Mouse (Mus musculus): ENCODE data around the gene Cacng7. TPM values are rescaled to one million over a fixed set of nuclear protein-coding genes. Genes with fewer than 3 reads are reported as not detected.

The Cacng7 gene
- 2.2 and 2.8 TPM in 2 replicates for polyA plus RNA-seq (2014; fragmentation: Nextera tagmentation; extraction: Ambion mirVana)

DNA sequence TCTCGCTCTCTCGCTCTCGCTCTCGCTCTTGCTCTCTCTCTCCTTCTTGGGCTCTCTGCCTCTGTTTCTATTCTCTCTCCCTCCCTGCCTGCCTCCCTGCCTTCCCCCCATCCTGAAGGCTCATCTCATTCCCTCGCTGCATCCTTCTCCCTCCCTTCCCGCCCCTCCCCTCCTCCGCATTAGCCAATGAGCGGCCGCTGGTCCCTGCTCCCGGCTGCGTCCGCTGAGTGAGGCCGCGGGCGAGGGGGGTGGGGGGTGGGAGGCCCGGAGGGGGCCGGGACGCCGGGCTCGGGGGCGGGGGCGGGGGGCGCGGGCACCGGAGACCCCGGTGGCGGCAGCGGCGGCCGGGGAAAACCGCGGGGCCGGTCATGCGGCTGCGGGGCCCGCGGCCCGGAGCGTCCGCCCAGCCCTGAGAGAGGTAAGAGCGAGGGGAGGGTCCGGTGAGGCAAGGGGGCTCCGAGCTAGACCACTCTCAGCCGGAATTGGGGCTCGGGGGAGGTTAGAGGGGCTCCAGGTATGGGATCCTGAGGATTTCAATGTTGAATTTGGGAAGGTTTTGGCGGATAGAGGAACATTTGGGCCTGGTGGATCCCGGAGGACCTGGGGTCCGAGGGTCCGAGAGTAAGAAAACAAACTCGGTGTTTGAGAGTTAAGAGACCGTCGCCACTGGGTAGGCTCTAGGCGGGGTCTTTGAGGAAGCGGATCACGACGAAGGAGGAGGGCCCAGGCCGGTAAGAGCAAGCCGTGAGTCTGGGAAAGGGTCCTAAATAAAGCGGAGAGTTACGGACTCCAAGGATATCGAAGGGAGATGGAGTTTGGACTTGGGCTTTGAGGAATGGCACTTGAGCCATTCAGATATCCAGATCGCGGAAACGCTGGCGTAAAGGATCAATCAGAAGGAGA is at the start of gene Cacng7:
Cacng7 (plus strand) TSS at position 337 of the 903 bp plus-strand sequence.
- H3K4me3 ChIP-seq (ENCODE audit: low read length) = peak within 1 kb of the TSS; percentile 60
- peak within 1 kb of the TSS; percentile 66; the same call in 1 of the 2 replicates for H3K27ac ChIP-seq (ENCODE audit: low read depth, low read length)
- no peaks in the 10 kb centered on the region for H3K9me3 ChIP-seq (ENCODE audit: control insufficient read depth, low read length)
- WGBS = under 1% methylated on average over 60 of the region's 65 CpGs
- H3K4me2 ChIP-seq (replicated peaks; ENCODE audit: low read depth, low read length) = peak within 1 kb of the TSS; percentile 58
- H3K9ac ChIP-seq (ENCODE audit: low read depth, low read length) = peak within 1 kb of the TSS; percentile 74
- peaks cover 10% of the 10 kb centered on the region; the same call in 1 of the 2 replicates for H3K4me1 ChIP-seq (ENCODE audit: control insufficient read depth, insufficient read depth, low read length)
- H3K36me3 ChIP-seq (ENCODE audit: control insufficient read depth, insufficient read depth, low read length) = no peaks in the 10 kb centered on the region
- ATAC-seq (ENCODE audit: low FRiP score, low TSS enrichment) = peak; percentile 62
- H3K27me3 ChIP-seq (ENCODE audit: control insufficient read depth, insufficient read depth, low read length) = no peaks in the 10 kb centered on the region

DNA sequence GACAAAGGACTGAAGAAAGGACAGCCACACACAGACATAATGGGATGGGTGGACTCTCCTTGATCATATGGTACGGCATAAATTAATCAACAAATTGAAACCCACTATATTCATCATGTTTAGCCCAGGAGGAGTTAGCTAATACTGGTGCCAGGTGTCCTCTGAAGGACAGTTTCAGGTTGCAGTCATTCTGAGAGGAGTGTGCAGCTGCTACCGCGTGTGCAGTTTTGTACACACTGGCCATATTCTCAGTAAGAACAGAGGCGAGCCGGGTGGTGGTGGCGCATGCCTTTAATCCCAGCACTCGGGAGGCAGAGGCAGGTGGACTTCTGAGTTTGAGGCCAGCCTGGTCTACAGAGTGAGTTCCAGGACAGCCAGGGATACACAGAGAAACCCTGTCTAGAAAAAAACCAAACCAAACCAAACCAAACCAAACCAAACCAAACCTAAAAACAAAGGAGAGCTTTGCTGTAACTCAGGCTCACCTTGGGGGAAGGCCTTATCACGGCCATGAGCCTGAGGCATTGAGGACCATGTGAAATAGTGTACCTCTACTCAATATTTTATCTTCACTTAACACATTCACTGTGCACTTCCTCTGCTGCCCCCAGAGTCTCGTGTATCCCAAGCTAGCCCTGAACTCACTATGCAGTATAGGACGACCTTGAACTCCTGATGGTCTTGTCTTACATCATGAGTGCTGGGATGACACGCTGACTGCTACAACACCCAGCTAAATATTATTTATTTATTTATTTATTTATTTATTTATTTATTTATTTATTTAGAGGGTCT is 49.5 kb upstream of the Cacng7 start:
- no peak overlapping the region for H3K4me2 ChIP-seq (replicated peaks; ENCODE audit: low read depth, low read length)
- no peak overlapping the region for H3K27ac ChIP-seq (ENCODE audit: low read depth, low read length)
- 88% methylated on average over 11 of the region's 11 CpGs for WGBS
- ATAC-seq (ENCODE audit: low FRiP score, low TSS enrichment) = no peak
- H3K36me3 ChIP-seq (ENCODE audit: control insufficient read depth, insufficient read depth, low read length) = no peaks in the 10 kb centered on the region
- no peaks in the 10 kb centered on the region for H3K27me3 ChIP-seq (ENCODE audit: control insufficient read depth, insufficient read depth, low read length)
- no peaks in the 10 kb centered on the region for H3K4me1 ChIP-seq (ENCODE audit: control insufficient read depth, insufficient read depth, low read length)
- no peak overlapping the region for H3K4me3 ChIP-seq (ENCODE audit: low read length)
- no peaks in the 10 kb centered on the region for H3K9me3 ChIP-seq (ENCODE audit: control insufficient read depth, low read length)
- no peak overlapping the region for H3K9ac ChIP-seq (ENCODE audit: low read depth, low read length)

DNA sequence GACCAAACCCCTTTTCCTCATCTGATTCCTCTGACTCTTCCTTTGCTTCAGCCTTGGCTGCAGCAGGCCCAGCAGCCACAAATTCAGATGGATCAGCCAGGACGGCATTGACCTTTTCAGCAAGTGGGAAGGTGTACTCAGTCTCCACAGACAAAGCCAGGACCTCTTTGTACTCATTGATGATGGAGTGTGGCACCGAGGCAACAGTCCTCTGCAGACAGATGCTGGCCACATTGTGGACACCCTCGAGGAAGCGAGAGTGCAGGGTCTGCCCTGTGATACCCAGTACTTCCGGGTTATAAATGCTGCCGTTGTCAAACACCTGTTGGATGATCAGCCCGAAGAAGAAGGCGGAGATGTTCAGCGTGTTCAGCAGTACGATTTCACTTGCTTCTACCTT is 48.2 kb upstream of the Cacng7 start:
- no peaks in the 10 kb centered on the region for H3K27me3 ChIP-seq (ENCODE audit: control insufficient read depth, insufficient read depth, low read length)
- WGBS = 88% methylated on average over 10 of the region's 10 CpGs
- H3K9me3 ChIP-seq (ENCODE audit: control insufficient read depth, low read length) = no peaks in the 10 kb centered on the region
- no peak overlapping the region for H3K27ac ChIP-seq (ENCODE audit: low read depth, low read length)
- no peak overlapping the region for H3K4me2 ChIP-seq (replicated peaks; ENCODE audit: low read depth, low read length)
- no peaks in the 10 kb centered on the region for H3K36me3 ChIP-seq (ENCODE audit: control insufficient read depth, insufficient read depth, low read length)
- no peaks in the 10 kb centered on the region for H3K4me1 ChIP-seq (ENCODE audit: control insufficient read depth, insufficient read depth, low read length)
- ATAC-seq (ENCODE audit: low FRiP score, low TSS enrichment) = no peak
- H3K4me3 ChIP-seq (ENCODE audit: low read length) = no peak overlapping the region
- no peak overlapping the region for H3K9ac ChIP-seq (ENCODE audit: low read depth, low read length)

DNA sequence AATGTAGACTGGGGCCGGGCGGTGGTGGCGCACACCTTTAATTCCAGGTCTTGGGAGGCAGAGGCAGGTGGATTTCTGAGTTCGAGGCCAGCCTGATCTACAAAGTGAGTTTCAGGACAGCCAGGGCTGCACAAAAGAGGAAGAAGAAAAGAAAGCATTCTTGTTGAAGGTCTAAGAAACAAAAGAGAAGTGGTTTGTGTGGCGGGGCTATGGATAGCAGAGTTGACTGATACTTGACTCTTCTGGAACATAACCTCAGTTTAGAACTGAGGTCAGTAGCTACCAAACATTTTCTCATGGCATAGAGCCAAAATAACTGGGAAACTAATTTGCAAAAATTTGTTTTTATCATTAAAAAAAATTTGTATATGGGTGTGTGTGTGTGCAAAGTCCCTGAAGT is 46.7 kb upstream of the Cacng7 start:
- no peak overlapping the region for H3K27ac ChIP-seq (ENCODE audit: low read depth, low read length)
- H3K4me1 ChIP-seq (ENCODE audit: control insufficient read depth, insufficient read depth, low read length) = 0 out of 2 replicates have a peak, but pooled peaks cover under 1% of the 10 kb centered on the region
- no peak overlapping the region for H3K9ac ChIP-seq (ENCODE audit: low read depth, low read length)
- H3K4me3 ChIP-seq (ENCODE audit: low read length) = no peak overlapping the region
- no peaks in the 10 kb centered on the region for H3K36me3 ChIP-seq (ENCODE audit: control insufficient read depth, insufficient read depth, low read length)
- no peak for ATAC-seq (ENCODE audit: low FRiP score, low TSS enrichment)
- no peaks in the 10 kb centered on the region for H3K9me3 ChIP-seq (ENCODE audit: control insufficient read depth, low read length)
- no peak overlapping the region for H3K4me2 ChIP-seq (replicated peaks; ENCODE audit: low read depth, low read length)
- 94% methylated on average over 5 of the region's 5 CpGs for WGBS
- H3K27me3 ChIP-seq (ENCODE audit: control insufficient read depth, insufficient read depth, low read length) = no peaks in the 10 kb centered on the region

DNA sequence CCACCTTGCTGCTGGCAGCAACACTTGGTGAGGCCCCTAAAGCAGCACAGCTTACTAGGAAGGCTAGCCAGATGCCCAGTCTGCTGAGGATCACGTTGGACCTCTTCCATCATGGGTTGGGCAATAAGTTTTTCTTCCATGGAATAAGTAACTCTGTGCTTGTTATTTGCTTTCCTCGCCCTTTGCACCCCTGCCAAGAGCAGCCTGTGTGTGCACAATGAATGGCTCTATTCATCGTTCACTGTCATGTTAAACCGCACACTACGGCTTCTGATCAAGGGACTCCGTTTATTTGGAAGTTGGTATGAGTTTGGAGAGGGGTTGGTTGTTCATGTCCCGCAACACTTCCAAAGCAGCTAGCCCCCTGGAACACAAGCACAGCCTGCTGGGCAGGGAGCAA is 45.6 kb upstream of the Cacng7 start:
- no peak overlapping the region for H3K27ac ChIP-seq (ENCODE audit: low read depth, low read length)
- no peak overlapping the region for H3K4me2 ChIP-seq (replicated peaks; ENCODE audit: low read depth, low read length)
- H3K9me3 ChIP-seq (ENCODE audit: control insufficient read depth, low read length) = no peaks in the 10 kb centered on the region
- no peak for ATAC-seq (ENCODE audit: low FRiP score, low TSS enrichment)
- H3K27me3 ChIP-seq (ENCODE audit: control insufficient read depth, insufficient read depth, low read length) = no peaks in the 10 kb centered on the region
- no peak overlapping the region for H3K9ac ChIP-seq (ENCODE audit: low read depth, low read length)
- no peaks in the 10 kb centered on the region for H3K36me3 ChIP-seq (ENCODE audit: control insufficient read depth, insufficient read depth, low read length)
- H3K4me1 ChIP-seq (ENCODE audit: control insufficient read depth, insufficient read depth, low read length) = 0 out of 2 replicates have a peak, but pooled peaks cover 4% of the 10 kb centered on the region
- no peak overlapping the region for H3K4me3 ChIP-seq (ENCODE audit: low read length)
- WGBS = 70% methylated on average over 7 of the region's 7 CpGs

DNA sequence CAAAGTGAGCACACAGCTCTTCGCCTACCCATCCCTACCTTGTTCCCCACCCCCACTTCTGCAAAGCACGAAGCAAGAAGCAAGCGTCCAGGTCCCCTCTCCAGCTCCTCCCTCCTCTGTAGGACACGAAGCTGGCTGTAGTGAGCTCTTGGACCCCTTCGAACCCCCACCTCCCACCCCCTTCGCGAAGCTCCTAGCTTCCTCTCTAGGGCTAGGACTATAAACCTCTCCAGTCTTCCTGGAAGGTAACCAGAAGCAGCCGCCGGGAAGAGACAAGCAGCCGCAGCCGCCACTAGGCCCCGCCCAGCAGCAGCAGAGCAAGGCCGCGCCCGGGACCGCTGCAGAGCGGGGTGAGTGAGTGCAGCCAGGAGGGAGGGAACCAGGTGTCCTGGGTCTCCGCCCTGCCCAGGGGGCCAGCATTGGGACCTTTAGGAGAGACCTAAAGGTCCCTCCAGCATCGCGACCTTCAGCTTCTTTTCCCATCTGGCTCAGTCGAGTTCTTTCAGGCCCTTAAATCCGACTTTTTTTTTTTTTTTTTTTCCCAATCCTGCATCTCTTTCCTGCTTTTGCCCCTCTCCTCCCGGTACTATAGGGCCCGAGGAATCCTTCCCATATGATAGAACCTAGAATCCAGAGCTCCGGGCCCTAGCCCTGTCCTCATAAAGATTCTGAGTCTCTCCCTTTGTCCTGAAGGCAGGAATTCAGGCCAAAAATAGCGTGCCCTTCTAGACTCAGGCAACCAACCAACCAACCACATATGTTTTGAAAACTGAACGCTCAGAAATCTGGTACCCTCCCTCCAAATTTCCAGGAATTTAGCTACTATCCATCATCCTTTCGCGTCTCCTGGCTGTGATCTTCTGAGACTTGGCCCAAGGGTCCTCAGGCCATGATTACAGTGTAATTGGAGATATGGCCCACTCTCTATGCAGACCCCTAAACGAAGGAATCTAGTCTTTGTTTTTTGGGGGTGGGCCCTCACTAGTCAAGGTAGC is 43.5 kb upstream of the Cacng7 start, which contains the start of the genes Myadm and Prkcg:
Myadm (plus strand) TSS at position 105 of the 995 bp plus-strand sequence.
Prkcg (plus strand) TSS at position 204 of the 995 bp plus-strand sequence.
- H3K4me3 ChIP-seq (ENCODE audit: low read length) = peak within 1 kb of the TSS; percentile 48
- no peaks in the 10 kb centered on the region for H3K36me3 ChIP-seq (ENCODE audit: control insufficient read depth, insufficient read depth, low read length)
- H3K27me3 ChIP-seq (ENCODE audit: control insufficient read depth, insufficient read depth, low read length) = no peaks in the 10 kb centered on the region
- peak; percentile 11; the same call in 1 of the 2 replicates for ATAC-seq (ENCODE audit: low FRiP score, low TSS enrichment)
- H3K27ac ChIP-seq (ENCODE audit: low read depth, low read length) = peak within 1 kb of the TSS; percentile 71
- H3K4me2 ChIP-seq (replicated peaks; ENCODE audit: low read depth, low read length) = peak within 1 kb of the TSS; percentile 74
- 1% methylated on average over 30 of the region's 30 CpGs for WGBS
- H3K9me3 ChIP-seq (ENCODE audit: control insufficient read depth, low read length) = no peaks in the 10 kb centered on the region
- peak within 1 kb of the TSS; percentile 68 for H3K9ac ChIP-seq (ENCODE audit: low read depth, low read length)
- peaks cover 12% of the 10 kb centered on the region; the same call in 1 of the 2 replicates for H3K4me1 ChIP-seq (ENCODE audit: control insufficient read depth, insufficient read depth, low read length)

DNA sequence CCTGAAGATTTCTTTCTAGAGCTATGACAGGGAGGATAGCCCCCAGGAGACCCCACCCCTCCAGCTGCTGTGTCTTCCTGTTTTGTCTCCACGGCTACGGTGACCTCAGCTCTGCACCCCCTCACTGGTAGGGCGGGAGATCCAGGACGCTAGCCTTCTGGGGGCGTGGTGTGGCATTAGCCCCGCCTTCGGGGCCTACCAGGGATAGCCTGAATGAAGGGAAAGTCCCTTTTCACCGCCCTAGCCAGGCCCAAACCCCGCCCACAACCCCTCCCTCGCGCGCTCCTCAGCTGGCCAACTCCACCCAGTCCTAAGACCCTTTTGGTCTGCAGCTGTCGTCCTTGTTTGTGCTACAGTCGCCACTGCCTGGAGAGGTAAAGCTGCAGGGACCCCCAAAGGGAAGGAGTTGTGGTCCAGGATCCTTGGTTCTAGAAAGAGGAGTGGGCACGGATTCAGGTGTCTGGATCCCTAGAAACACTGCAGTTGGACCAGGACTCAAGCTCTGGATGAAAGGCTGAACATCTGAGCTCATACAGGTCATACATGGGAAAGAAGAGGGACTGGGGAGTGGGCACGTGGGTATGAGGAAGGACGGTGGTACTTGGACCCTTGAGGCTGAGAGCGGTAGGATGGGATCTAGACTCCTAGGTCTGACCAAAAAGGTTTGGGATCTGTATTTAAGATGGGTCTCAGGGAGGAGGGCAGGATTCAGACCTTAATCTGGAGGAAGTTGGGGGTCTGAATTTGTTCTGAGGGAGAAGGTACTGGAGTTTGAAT is 42.3 kb upstream of the Cacng7 start:
- WGBS = under 1% methylated on average over 18 of the region's 18 CpGs
- Histone ChIP-seq H3K27ac (ENCODE audit: low read depth, low read length) (peak overlapping the region; percentile 71; the same call in 1 of the 2 replicates), H3K9ac (ENCODE audit: low read depth, low read length) (peak overlapping the region; percentile 68), H3K27me3 (ENCODE audit: control insufficient read depth, insufficient read depth, low read length) (no peaks in the 10 kb centered on the region), H3K4me1 (ENCODE audit: control insufficient read depth, insufficient read depth, low read length) (peaks cover 12% of the 10 kb centered on the region; the same call in 1 of the 2 replicates), H3K4me2 (replicated peaks; ENCODE audit: low read depth, low read length) (peak overlapping the region; percentile 74), H3K36me3 (ENCODE audit: control insufficient read depth, insufficient read depth, low read length) (no peaks in the 10 kb centered on the region), H3K4me3 (ENCODE audit: low read length) (peak overlapping the region; percentile 48), H3K9me3 (ENCODE audit: control insufficient read depth, low read length) (no peaks in the 10 kb centered on the region)
- ATAC-seq (ENCODE audit: low FRiP score, low TSS enrichment) = peak; percentile 89
